ENCODE assay signal across 7 mouse cellular contexts in the genomic region with DNA sequence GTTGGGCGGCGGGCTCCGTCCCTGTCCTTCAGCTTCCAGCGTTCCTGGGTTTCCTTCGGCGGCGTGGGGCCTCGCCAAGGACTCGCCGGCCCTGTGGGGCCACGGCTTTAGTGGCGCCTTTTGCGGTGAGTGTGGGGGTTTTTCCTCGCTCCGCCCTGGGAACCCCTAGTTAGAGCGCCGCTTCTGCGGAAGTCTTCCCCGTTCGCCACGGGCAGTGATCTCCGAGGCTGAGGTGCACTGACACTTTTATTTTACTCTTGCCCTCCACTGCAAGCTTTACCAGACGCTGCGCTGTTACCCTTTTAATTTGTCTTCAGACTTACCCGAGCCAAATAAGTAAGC. TPM values are rescaled to one million over a fixed set of nuclear protein-coding genes. Genes with fewer than 3 reads are reported as not detected.
DNase-seq lines count a peak whose midpoint lies in the region; ATAC-seq and TF ChIP-seq lines count a peak whose summit lies in the region.
"Not testable (repeated sequence)": the region's sequence is repeated elsewhere in the genome, so short reads cannot be mapped to it uniquely, and the experiment has no call there.

No protein-coding gene starts in this region.

- peak; percentile 1 for DNase-seq in cerebellum, adult 11 months
- DNase-seq in kidney, adult 18-20 months, result peak; percentile 2
- DNase-seq in liver, embryonic 13.5 days, result peak; percentile 9
- peak in 1 of 2 experiments; percentile 7 for DNase-seq in spleen, adult 2 months (ENCODE audit: low read depth in 1 of 2, low spot score in 2 of 2)

- 0% methylated on average over 15 of the region's 25 CpGs for WGBS in heart, embryonic 15.5 days
- under 1% methylated on average over 13 of the region's 25 CpGs for WGBS in liver, embryonic 13.5 days (ENCODE audit: insufficient replicate concordance)
- under 1% methylated on average over 12 of the region's 25 CpGs for WGBS in midbrain, embryonic 12.5 days
- 0% methylated on average over 11 of the region's 25 CpGs for WGBS in spleen, adult 2 months

- H3K4me3 ChIP-seq in heart, embryonic 15.5 days, result peak overlapping the region; percentile 46
- H3K4me3 ChIP-seq in liver, embryonic 13.5 days (replicated peaks), result peak overlapping the region; percentile 59
- H3K4me3 ChIP-seq in midbrain, embryonic 12.5 days, result peak overlapping the region; percentile 43
- peak overlapping the region; percentile 39; the same call in 1 of the 2 replicates for H3K4me3 ChIP-seq in spleen, adult 2 months (ENCODE audit: extremely low read depth, insufficient read depth, insufficient read length)

- H3K27ac ChIP-seq in heart, embryonic 15.5 days; liver, embryonic 13.5 days; midbrain, embryonic 12.5 days (replicated peaks); spleen, adult 2 months (ENCODE audit: insufficient read depth, low read length): not testable (repeated sequence)

- peak; percentile 28; the same call in 1 of the 2 replicates for ATAC-seq in erythroid progenitor cell, adult 5-6 weeks (replicated peaks; ENCODE audit: low FRiP score, poor library complexity, severe bottlenecking)
- ATAC-seq in heart, embryonic 15.5 days (replicated peaks; ENCODE audit: insufficient number of reproducible peaks, insufficient read depth, low FRiP score, low read depth), result peak; percentile 28
- ATAC-seq in liver, embryonic 13.5 days (ENCODE audit: low read depth), result peak; percentile 40
- ATAC-seq in midbrain, embryonic 12.5 days (ENCODE audit: low FRiP score, low read depth), result not testable (repeated sequence)

- not testable (repeated sequence) for H3K9me3 ChIP-seq in heart, embryonic 15.5 days (replicated peaks); liver, embryonic 13.5 days (replicated peaks); midbrain, embryonic 12.5 days

- not testable (repeated sequence) for H3K4me1 ChIP-seq in heart, embryonic 15.5 days (replicated peaks); liver, embryonic 13.5 days (replicated peaks); midbrain, embryonic 12.5 days; spleen, adult 2 months (ENCODE audit: control insufficient read depth, insufficient read depth, insufficient read length)

- not testable (repeated sequence) for TF ChIP-seq CTCF in spleen, adult 2 months (IDR thresholded peaks at IDR 0.05; ENCODE audit: extremely low read depth, insufficient read depth, insufficient read length, insufficient replicate concordance)

- H3K4me2 ChIP-seq in heart, embryonic 15.5 days, result not testable (repeated sequence)
- H3K4me2 ChIP-seq in liver, embryonic 13.5 days, result peak overlapping the region; percentile 45
- H3K4me2 ChIP-seq in midbrain, embryonic 12.5 days (replicated peaks), result peak overlapping the region; percentile 35; the same call in 1 of the 2 replicates

- not testable (repeated sequence) for TF ChIP-seq POLR2A in spleen, adult 2 months (IDR thresholded peaks at IDR 0.05; ENCODE audit: low read depth, low read length)

- not testable (repeated sequence) for H3K36me3 ChIP-seq in heart, embryonic 15.5 days; liver, embryonic 13.5 days; midbrain, embryonic 12.5 days; spleen, adult 2 months (ENCODE audit: control insufficient read depth, insufficient read depth, low read length)

- not testable (repeated sequence) for H3K9ac ChIP-seq in heart, embryonic 15.5 days
- peak overlapping the region; percentile 62 for H3K9ac ChIP-seq in liver, embryonic 13.5 days
- 0 out of 2 replicates have a peak overlapping the region, but pooled peaks have one; percentile 39 for H3K9ac ChIP-seq in midbrain, embryonic 12.5 days (replicated peaks)

- not testable (repeated sequence) for H3K27me3 ChIP-seq in heart, embryonic 15.5 days; liver, embryonic 13.5 days; midbrain, embryonic 12.5 days; spleen, adult 2 months (ENCODE audit: control insufficient read depth, insufficient read depth, low read length)

RNA-seq across cellular contexts. Expression of gene Srp54c, which starts 0.5 kb away (rescaled TPM):
- total RNA-seq in erythroid progenitor cell, adult 5-6 weeks (2015; ENCODE audit: low replicate concordance), result 14.4 and 25.6 TPM in 2 replicates
- total RNA-seq in erythroid progenitor cell, adult 5-6 weeks (2017; ENCODE audit: low replicate concordance), result 28.4 and 30.2 TPM in 2 replicates
- polyA plus RNA-seq in heart, embryonic 15.5 days (2015; fragmentation: Nextera tagmentation; extraction: Ambion mirVana), result 52.0 and 58.6 TPM in 2 replicates
- 40.8 and 57.3 TPM in 2 replicates for polyA plus RNA-seq in liver, embryonic 13.5 days (2015; fragmentation: Nextera tagmentation; extraction: Ambion mirVana)
- 69.2 and 77.7 TPM in 2 replicates for polyA plus RNA-seq in midbrain, embryonic 12.5 days (2016; fragmentation: Nextera tagmentation; extraction: Ambion mirVana)
- polyA plus RNA-seq in spleen, adult 2 months (2012; rRNA removed), result 2.6 and 3.8 TPM in 2 replicates

RNA-seq across cellular contexts. Expression of gene 1700047I17Rik2, which starts 31.1 kb away (rescaled TPM):
- 26.4 TPM in 1 of 2 replicates, not detected in the other for total RNA-seq in erythroid progenitor cell, adult 5-6 weeks (2015; ENCODE audit: low replicate concordance)
- not detected in 2 replicates for total RNA-seq in erythroid progenitor cell, adult 5-6 weeks (2017; ENCODE audit: low replicate concordance)
- polyA plus RNA-seq in heart, embryonic 15.5 days (2015; fragmentation: Nextera tagmentation; extraction: Ambion mirVana), result not detected in 2 replicates
- not detected in 2 replicates for polyA plus RNA-seq in liver, embryonic 13.5 days (2015; fragmentation: Nextera tagmentation; extraction: Ambion mirVana)
- polyA plus RNA-seq in midbrain, embryonic 12.5 days (2016; fragmentation: Nextera tagmentation; extraction: Ambion mirVana), result 1.4 TPM in 1 of 2 replicates, not detected in the other
- polyA plus RNA-seq in spleen, adult 2 months (2012; rRNA removed), result not detected in 2 replicates
